Mouse (Mus musculus): Measurements from ENCODE around the gene Gm17359.

DNA sequence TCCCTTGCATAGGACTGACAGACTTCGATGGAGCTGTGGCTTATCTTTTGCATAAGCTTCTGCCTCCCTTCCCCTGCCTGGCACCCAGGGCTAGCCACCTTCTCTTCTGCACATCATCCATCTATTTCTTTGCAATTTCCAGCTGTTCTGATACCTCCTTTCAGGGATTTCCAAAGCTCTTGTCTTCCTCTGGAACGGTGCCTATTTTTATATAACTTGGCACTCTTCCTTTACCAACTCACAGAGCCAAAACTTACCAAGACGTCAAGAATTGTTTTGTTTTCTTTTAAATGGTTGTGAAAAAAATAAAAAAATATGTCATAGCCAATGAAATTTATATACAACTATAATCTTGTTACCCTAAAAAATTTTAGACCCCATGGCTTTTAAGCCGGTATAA lies 64.1 kb downstream of the Gm17359 start:
- TF ChIP-seq TAL1 (IDR thresholded peaks at IDR 0.05; ENCODE audit: low read length) (no peak), GATA1 (IDR thresholded peaks at IDR 0.05; ENCODE audit: low read length) (no peak)

Measured in erythroblast, embryonic 14.5 days (primary cell).